In the genomic region with DNA sequence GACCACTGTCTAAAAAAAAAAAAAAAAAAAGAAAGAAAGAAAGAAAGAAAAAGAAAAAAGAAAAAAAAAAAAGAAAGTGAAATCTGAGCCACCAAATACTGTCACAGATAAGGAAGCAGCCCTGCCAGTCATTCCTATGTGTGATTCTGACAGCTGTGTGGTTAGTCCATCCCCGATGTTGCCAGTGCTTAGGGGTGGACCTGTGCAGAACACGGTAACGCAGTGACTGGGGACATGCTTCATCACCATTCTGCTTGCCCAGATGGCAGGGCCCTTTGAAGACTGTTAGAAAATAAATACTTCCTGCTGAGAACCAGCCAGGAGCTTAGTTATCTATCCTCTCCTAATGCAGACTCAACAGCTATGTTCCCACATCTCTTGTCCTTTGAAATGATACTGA, we compare ENCODE assay signal across 17 mouse cellular contexts.
"Had no signal": no experiment of that assay in that cellular context is flagged by ENCODE, and none has a peak within 500 bp of the region (broad histone marks: within the 10 kb centered on the region; RNA-seq: fewer than 3 reads in every experiment).

No protein-coding gene starts in this region.

- ATAC-seq: liver, embryonic 12.5 days; liver, postnatal 0 days; lung, postnatal 0 days; midbrain, embryonic 13.5 days; midbrain, embryonic 15.5 days; midbrain, embryonic 16.5 days had no signal

- DNase-seq: left cerebral cortex, postnatal 4 days; liver; liver, embryonic 13.5 days; liver, postnatal 0 days; lung, adult 18-20 months; lung, adult 2 months; lung, embryonic 14.5 days; lung, postnatal 10 days; lung, postnatal 14 days; lung, postnatal 36 days; lung, postnatal 4 days; midbrain, embryonic 14.5 days had no signal
